Comparison of ENCODE assay signal across 8 mouse cellular contexts in the genomic region with DNA sequence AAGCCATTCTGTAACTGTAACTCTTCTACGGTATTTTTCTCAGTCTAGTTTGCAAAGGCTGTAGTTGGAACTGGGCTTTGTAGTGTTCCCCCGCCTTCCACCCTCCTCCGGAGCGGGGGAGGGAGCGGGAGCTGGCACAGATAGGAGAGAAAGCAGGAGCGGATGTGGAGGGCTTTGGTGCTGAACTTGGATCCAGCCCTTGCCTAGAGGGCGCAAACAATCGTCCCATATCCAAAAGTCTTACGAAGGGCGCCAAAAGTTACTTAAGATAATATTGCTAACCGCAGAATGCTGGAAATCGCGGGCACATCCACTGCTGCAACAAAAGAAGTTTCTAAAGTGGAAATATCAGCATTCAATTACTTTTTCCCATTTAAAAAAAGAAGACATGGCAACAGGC. TPM values are rescaled to one million over a fixed set of nuclear protein-coding genes. Genes with fewer than 3 reads are reported as not detected.
DNase-seq lines count a peak whose midpoint lies in the region; ATAC-seq lines count a peak whose summit lies in the region.

No protein-coding gene starts in this region.

- peaks cover 72% of the 10 kb centered on the region for H3K27me3 ChIP-seq in forebrain, embryonic 10.5 days (ENCODE audit: poor library complexity, severe bottlenecking)

- H3K27ac ChIP-seq in forebrain, embryonic 10.5 days: peak overlapping the region; percentile 95

- no peak for ATAC-seq in monocyte, adult 5-6 weeks (replicated peaks; ENCODE audit: insufficient number of reproducible peaks, low FRiP score, low TSS enrichment, poor library complexity, severe bottlenecking)

- DNase-seq in ES-CJ7 (ENCODE audit: low read depth, low spot score): peak; percentile 60
- peak; percentile 87 for DNase-seq in adrenal gland, postnatal 10 days
- peak; percentile 63 for DNase-seq in forebrain, embryonic 10.5 days (ENCODE audit: extremely low spot score, low spot score)
- DNase-seq in heart, postnatal 10 days: peak; percentile 88 to 91
- peak; percentile 86 to 89 for DNase-seq in kidney, postnatal 36 days
- DNase-seq in lung, postnatal 14 days: peak; percentile 76
- peak; percentile 78 for DNase-seq in retina, postnatal 1 day

- under 1% methylated on average over 13 of the region's 13 CpGs for WGBS in forebrain, embryonic 10.5 days

- no peaks in the 10 kb centered on the region for H3K36me3 ChIP-seq in forebrain, embryonic 10.5 days (replicated peaks)

- intact Hi-C loops in heart, postnatal 10 days (cut with DNase I): loop anchor here (5.0 kb wide), 4 partner anchors 37 to 547 kb away; no protein-coding TSS in a partner anchor

- no peaks in the 10 kb centered on the region for H3K9me3 ChIP-seq in forebrain, embryonic 10.5 days

- peak overlapping the region; percentile 81 for H3K4me3 ChIP-seq in forebrain, embryonic 10.5 days

- H3K4me1 ChIP-seq in forebrain, embryonic 10.5 days: peaks cover 65% of the 10 kb centered on the region

RNA-seq across cellular contexts. Expression of gene Nfia, which starts 2.5 kb away (rescaled TPM):
- total RNA-seq in adrenal gland, postnatal 10 days (2021): 100 to 1,000 TPM; 212 to 228 TPM
- 10.9 and 17.6 TPM in 2 replicates for polyA plus RNA-seq in forebrain, embryonic 10.5 days (2016; fragmentation: Nextera tagmentation; extraction: Ambion mirVana)
- 100 to 1,000 TPM; 196 to 199 TPM for total RNA-seq in heart, postnatal 10 days (2021)
- 0.67 to 2.1 TPM (median 0.75 TPM) in 3 replicates for total RNA-seq in monocyte, adult 5-6 weeks (2017)

RNA-seq across cellular contexts. Expression of gene E130114P18Rik, which starts 2.8 kb away (rescaled TPM):
- under 1 TPM; 0.48 to 0.69 TPM for total RNA-seq in adrenal gland, postnatal 10 days (2021)
- polyA plus RNA-seq in forebrain, embryonic 10.5 days (2016; fragmentation: Nextera tagmentation; extraction: Ambion mirVana): 14.3 and 21.3 TPM in 2 replicates
- under 1 TPM; 0.34 to 0.47 TPM for total RNA-seq in heart, postnatal 10 days (2021)
- total RNA-seq in monocyte, adult 5-6 weeks (2017): not detected in 3 replicates

Comparison
In these comparisons a context has a peak if more than half of its experiments do, and no peak if none do; other contexts are left out.
1. RNA of gene Nfia, which starts 2.5 kb away (total RNA-seq): 212 to 228 TPM in adrenal gland, postnatal 10 days and 196 to 199 TPM in heart, postnatal 10 days; 0.67 to 2.1 TPM in monocyte, adult 5-6 weeks; every median in the first group is over 10 times any median in the second.
2. Peak in every context shown above with its lines, with median percentiles within 50 percentile points of each other: DNase-seq.